In genomic region chr8:123387801-123388200, GRCm38 (mm10) we compare ENCODE assay signal across 40 mouse cellular contexts. TPM values are rescaled to one million over a fixed set of nuclear protein-coding genes. Genes with fewer than 3 reads are reported as not detected.
"Had no signal": no experiment of that assay in that cellular context is flagged by ENCODE, and none has a peak within 500 bp of the region (broad histone marks: within the 10 kb centered on the region; RNA-seq: fewer than 3 reads in every experiment).

No protein-coding gene starts in this region.

- ATAC-seq: liver, embryonic 12.5 days; liver, postnatal 0 days; lung, postnatal 0 days; midbrain, embryonic 13.5 days; midbrain, embryonic 15.5 days; midbrain, embryonic 16.5 days had no signal

- H3K4me2 ChIP-seq: limb, embryonic 12.5 days; limb, embryonic 13.5 days; limb, embryonic 15.5 days; liver, embryonic 11.5 days; liver, embryonic 12.5 days; liver, embryonic 13.5 days; liver, embryonic 15.5 days; lung, embryonic 14.5 days; lung, embryonic 15.5 days; midbrain, embryonic 11.5 days; midbrain, embryonic 12.5 days; midbrain, embryonic 13.5 days; midbrain, embryonic 15.5 days; neural tube, embryonic 12.5 days had no signal

- H3K4me1 ChIP-seq: limb, embryonic 10.5 days; limb, embryonic 12.5 days; limb, embryonic 13.5 days; limb, embryonic 15.5 days; liver, embryonic 12.5 days; liver, embryonic 13.5 days; liver, embryonic 15.5 days; lung, embryonic 15.5 days; midbrain, embryonic 10.5 days; midbrain, embryonic 12.5 days; midbrain, embryonic 13.5 days; midbrain, embryonic 15.5 days; neural tube, embryonic 12.5 days had no signal

- H3K9ac ChIP-seq: limb, embryonic 12.5 days; limb, embryonic 13.5 days; limb, embryonic 15.5 days; liver, embryonic 12.5 days; liver, embryonic 13.5 days; liver, embryonic 14.5 days; liver, embryonic 15.5 days; liver, postnatal 0 days; lung, embryonic 14.5 days; lung, embryonic 15.5 days; midbrain, embryonic 12.5 days; midbrain, embryonic 13.5 days; midbrain, embryonic 15.5 days; neural tube, embryonic 12.5 days had no signal

- H3K9me3 ChIP-seq: limb, embryonic 10.5 days; limb, embryonic 12.5 days; limb, embryonic 13.5 days; limb, embryonic 15.5 days; liver, embryonic 12.5 days; liver, embryonic 13.5 days; liver, embryonic 15.5 days; lung, embryonic 15.5 days; megakaryocyte, embryonic 14.5 days; midbrain, embryonic 10.5 days; midbrain, embryonic 12.5 days; midbrain, embryonic 13.5 days; midbrain, embryonic 15.5 days; neural tube, embryonic 12.5 days had no signal

- DNase-seq: left cerebral cortex, postnatal 4 days; liver; liver, embryonic 13.5 days; liver, postnatal 0 days; lung, adult 18-20 months; lung, adult 2 months; lung, embryonic 14.5 days; lung, postnatal 10 days; lung, postnatal 14 days; lung, postnatal 36 days; lung, postnatal 4 days; midbrain, embryonic 14.5 days had no signal

- H3K27me3 ChIP-seq: limb, embryonic 12.5 days; limb, embryonic 13.5 days; limb, embryonic 15.5 days; liver, embryonic 12.5 days; liver, embryonic 13.5 days; liver, embryonic 15.5 days; lung, embryonic 15.5 days; megakaryocyte, embryonic 14.5 days; midbrain, embryonic 12.5 days; midbrain, embryonic 13.5 days; midbrain, embryonic 15.5 days; neural tube, embryonic 12.5 days had no signal

- H3K4me3 ChIP-seq: limb, embryonic 10.5 days; limb, embryonic 12.5 days; limb, embryonic 13.5 days; limb, embryonic 15.5 days; liver, embryonic 12.5 days; liver, embryonic 13.5 days; liver, embryonic 15.5 days; lung, embryonic 15.5 days; megakaryocyte, embryonic 14.5 days; midbrain, embryonic 10.5 days; midbrain, embryonic 12.5 days; midbrain, embryonic 13.5 days; midbrain, embryonic 15.5 days; myocyte; neural tube, embryonic 12.5 days had no signal

- H3K27ac ChIP-seq: limb, embryonic 10.5 days; limb, embryonic 12.5 days; limb, embryonic 13.5 days; limb, embryonic 15.5 days; liver, embryonic 12.5 days; liver, embryonic 13.5 days; liver, embryonic 14.5 days; liver, embryonic 15.5 days; lung, embryonic 15.5 days; macrophage; midbrain, embryonic 10.5 days; midbrain, embryonic 12.5 days; midbrain, embryonic 13.5 days; midbrain, embryonic 15.5 days; neural tube, embryonic 12.5 days had no signal

RNA-seq across cellular contexts. Expression of gene Mc1r, which starts 19.1 kb away (rescaled TPM):
- total RNA-seq: left cerebral cortex, postnatal 10 days; left cerebral cortex, postnatal 4 days; liver, adult 2 months; megakaryocyte, adult 5-6 weeks; monocyte, adult 5-6 weeks had no signal
- polyA plus RNA-seq: limb, embryonic 10.5 days; limb, embryonic 11.5 days; limb, embryonic 12.5 days; liver, adult 2 months; liver, embryonic 12.5 days; liver, embryonic 13.5 days; liver, embryonic 15.5 days; liver, embryonic 16.5 days; liver, postnatal 0 days; lung, adult 2 months; lung, embryonic 14.5 days; lung, embryonic 15.5 days; lung, embryonic 16.5 days; lung, postnatal 0 days; macrophage; neural tube, embryonic 11.5 days had no signal

RNA-seq across cellular contexts. Expression of gene Tubb3, which starts 23.4 kb away (rescaled TPM):
- total RNA-seq: liver, adult 2 months had no signal
- polyA plus RNA-seq: liver, adult 2 months; macrophage had no signal

RNA-seq across cellular contexts. Expression of gene Spire2, which starts 55.3 kb away (rescaled TPM):
- total RNA-seq: megakaryocyte, adult 5-6 weeks; monocyte, adult 5-6 weeks had no signal
- polyA plus RNA-seq: macrophage had no signal
